Mouse (Mus musculus) E14TG2a.4 (cell line): ENCODE measurements around the gene Spg11.
A peak's percentile ranks its signal among the peaks of the same experiment; 100 is the strongest.

Source experiments
- H3K27me3 ChIP-seq: 2 replicates; pipeline ENCODE4 v1.6.1; 2014; ENCODE audit warnings: low read length, control low read depth; ENCODE audit not compliant: insufficient read depth
- H3K36me3 ChIP-seq: 2 replicates; pipeline ENCODE4 v1.6.1; 2014; ENCODE audit warnings: low read length, control low read depth; ENCODE audit not compliant: insufficient read depth
- H3K4me1 ChIP-seq: replicated peaks from 2 replicates; pipeline ENCODE4 v1.6.1; 2014; ENCODE audit warnings: low read depth, low read length, control low read depth
- H3K4me3 ChIP-seq: replicated peaks from 2 replicates; pipeline ENCODE4 v1.5.1; 2014; ENCODE audit warnings: mild to moderate bottlenecking, low read length
- H3K9me3 ChIP-seq: 2 replicates; pipeline ENCODE4 v1.6.1; 2014; ENCODE audit warnings: low read length, control low read depth
- CTCF ChIP-seq: conservative IDR thresholded peaks from 2 replicates; pipeline ENCODE4 v1.5.1; 2014; ENCODE audit warnings: low read length
- NANOG ChIP-seq: IDR thresholded peaks from 2 replicates; pipeline ENCODE4 v1.6.1; 2014; ENCODE audit warnings: borderline replicate concordance, low read length, mixed read lengths
- POU5F1 ChIP-seq: IDR thresholded peaks from 2 replicates; pipeline ENCODE4 v1.6.1; 2014; ENCODE audit warnings: low read length, borderline replicate concordance

Spg11 gene

GRCm38 (mm10) chr2:122117961-122118958 is at the start of gene Spg11:
Gene Spg11, minus strand, starts transcription at chr2:122118386.
- Histone ChIP-seq H3K4me3 (peak within 1 kb of the TSS; percentile 98), H3K27me3 (no peaks in the 10 kb centered on the region), H3K9me3 (no peaks in the 10 kb centered on the region), H3K36me3 (peaks cover 17% of the 10 kb centered on the region), H3K4me1 (peaks cover 15% of the 10 kb centered on the region)
- no peak for TF ChIP-seq NANOG
- no peak for TF ChIP-seq CTCF

GRCm38 (mm10) chr2:122164293-122164692 is 46.1 kb upstream of the Spg11 start:
- TF ChIP-seq CTCF, result no peak
- TF ChIP-seq NANOG, result no peak
- TF ChIP-seq POU5F1, result no peak
- Histone ChIP-seq H3K4me1 (peaks cover 20% of the 10 kb centered on the region), H3K36me3 (no peaks in the 10 kb centered on the region), H3K9me3 (no peaks in the 10 kb centered on the region), H3K4me3 (0 out of 2 replicates have a peak overlapping the region, but pooled peaks have one; percentile 7), H3K27me3 (0 out of 2 replicates have a peak, but pooled peaks cover 9% of the 10 kb centered on the region)

- Histone ChIP-seq H3K27me3 (0 out of 2 replicates have a peak, but pooled peaks cover 9% of the 10 kb centered on the region), H3K9me3 (no peaks in the 10 kb centered on the region), H3K36me3 (no peaks in the 10 kb centered on the region), H3K4me3 (0 out of 2 replicates have a peak overlapping the region, but pooled peaks have one; percentile 7), H3K4me1 (peaks cover 25% of the 10 kb centered on the region)
- TF ChIP-seq POU5F1 (no peak), NANOG (no peak), CTCF (no peak)
Measured at GRCm38 (mm10) chr2:122163430-122164195, 45.4 kb upstream of the Spg11 start.

- TF ChIP-seq POU5F1, result no peak
- no peak for TF ChIP-seq CTCF
- no peak for TF ChIP-seq NANOG
- no peaks in the 10 kb centered on the region for H3K36me3 ChIP-seq
Measured at GRCm38 (mm10) chr2:122162529-122162928, 44.3 kb upstream of the Spg11 start.

GRCm38 (mm10) chr2:122161542-122161941 is 43.4 kb upstream of the Spg11 start:
- H3K4me1 ChIP-seq, result peaks cover 32% of the 10 kb centered on the region
- no peaks in the 10 kb centered on the region for H3K36me3 ChIP-seq
- no peaks in the 10 kb centered on the region for H3K9me3 ChIP-seq

More at GRCm38 (mm10) chr2:122162529-122162928, 44.3 kb upstream of the Spg11 start:
- no peaks in the 10 kb centered on the region for H3K9me3 ChIP-seq
- 0 out of 2 replicates have a peak, but pooled peaks cover 6% of the 10 kb centered on the region for H3K27me3 ChIP-seq
- H3K4me3 ChIP-seq, result no peak overlapping the region
- H3K4me1 ChIP-seq, result peaks cover 32% of the 10 kb centered on the region

GRCm38 (mm10) chr2:122160680-122161079 is 42.5 kb upstream of the Spg11 start, which contains the start of gene Trim69:
Gene Trim69, plus strand, starts transcription at chr2:122160700.
- no peaks in the 10 kb centered on the region for H3K36me3 ChIP-seq
- no peaks in the 10 kb centered on the region for H3K9me3 ChIP-seq
- H3K4me3 ChIP-seq, result 0 out of 2 replicates have a peak within 1 kb of the TSS, but pooled peaks have one; percentile 4
- TF ChIP-seq CTCF (peak; percentile 64), POU5F1 (no peak)
- H3K27me3 ChIP-seq, result 0 out of 2 replicates have a peak, but pooled peaks cover 6% of the 10 kb centered on the region
- H3K4me1 ChIP-seq, result peaks cover 32% of the 10 kb centered on the region

More at GRCm38 (mm10) chr2:122161542-122161941, 43.4 kb upstream of the Spg11 start:
- TF ChIP-seq POU5F1 (no peak), CTCF (no peak), NANOG (no peak)
- Histone ChIP-seq H3K27me3 (0 out of 2 replicates have a peak, but pooled peaks cover 6% of the 10 kb centered on the region), H3K4me3 (0 out of 2 replicates have a peak overlapping the region, but pooled peaks have one; percentile 4)

- H3K27me3 ChIP-seq, result peaks cover 13% of the 10 kb centered on the region; the same call in 1 of the 2 replicates
- H3K4me3 ChIP-seq, result no peak overlapping the region
- peaks cover 32% of the 10 kb centered on the region for H3K4me1 ChIP-seq
- no peaks in the 10 kb centered on the region for H3K36me3 ChIP-seq
- H3K9me3 ChIP-seq, result no peaks in the 10 kb centered on the region
- no peak for TF ChIP-seq POU5F1
- TF ChIP-seq NANOG, result no peak
Measured at GRCm38 (mm10) chr2:122159667-122160066, 41.5 kb upstream of the Spg11 start.

GRCm38 (mm10) chr2:122158362-122158802 is 40.2 kb upstream of the Spg11 start:
- Histone ChIP-seq H3K4me3 (no peak overlapping the region), H3K36me3 (no peaks in the 10 kb centered on the region), H3K27me3 (peaks cover 9% of the 10 kb centered on the region; the same call in 1 of the 2 replicates), H3K4me1 (peaks cover 24% of the 10 kb centered on the region), H3K9me3 (no peaks in the 10 kb centered on the region)
- TF ChIP-seq NANOG, result no peak
- TF ChIP-seq CTCF, result no peak
- TF ChIP-seq POU5F1, result no peak
